Mouse (Mus musculus) kidney, adult 18-20 months (tissue): ENCODE measurements at regions not wholly inside any gene's neighbourhood (a gene's known extent, or its start where the extent isn't known, plus 50 kb on each side); places are given as distances from the start of the nearest gene placed in this dataset.

Experiments
- DNase-seq: peaks from one replicate; pipeline ENCODE4 v3.0.0; 2021

DNA sequence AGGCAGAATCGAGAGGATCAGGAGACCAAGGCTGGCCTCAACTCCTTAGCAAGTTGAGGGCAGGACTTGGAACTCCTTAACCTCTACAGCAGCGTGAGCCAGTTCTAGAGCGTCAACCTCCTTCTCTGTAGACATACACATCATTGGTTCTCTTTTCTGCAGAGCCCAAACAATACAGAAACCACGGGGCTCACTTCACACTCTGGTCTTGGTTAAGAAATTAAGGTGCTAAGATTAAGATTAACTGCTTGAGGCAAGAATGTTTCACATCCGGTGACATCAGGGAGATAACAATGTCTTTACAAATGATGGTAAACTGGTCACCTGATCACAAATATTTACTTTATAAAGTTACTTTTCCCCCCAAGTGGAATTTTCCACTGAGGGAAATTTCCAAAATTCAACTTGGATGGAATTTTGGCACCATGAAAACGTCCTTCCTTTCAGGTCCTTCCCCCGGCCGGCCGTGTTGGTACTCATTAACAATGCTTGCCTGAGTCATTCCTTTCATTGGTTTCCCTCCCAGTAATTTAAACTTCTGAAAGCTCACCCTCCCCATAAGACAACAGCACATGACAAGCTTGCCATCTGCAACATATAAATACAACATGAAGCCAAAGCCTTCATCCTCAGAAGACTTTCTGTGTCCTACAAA lies 77.3 kb upstream of the Kdm7a start:
- peak; percentile 33 for DNase-seq

DNA sequence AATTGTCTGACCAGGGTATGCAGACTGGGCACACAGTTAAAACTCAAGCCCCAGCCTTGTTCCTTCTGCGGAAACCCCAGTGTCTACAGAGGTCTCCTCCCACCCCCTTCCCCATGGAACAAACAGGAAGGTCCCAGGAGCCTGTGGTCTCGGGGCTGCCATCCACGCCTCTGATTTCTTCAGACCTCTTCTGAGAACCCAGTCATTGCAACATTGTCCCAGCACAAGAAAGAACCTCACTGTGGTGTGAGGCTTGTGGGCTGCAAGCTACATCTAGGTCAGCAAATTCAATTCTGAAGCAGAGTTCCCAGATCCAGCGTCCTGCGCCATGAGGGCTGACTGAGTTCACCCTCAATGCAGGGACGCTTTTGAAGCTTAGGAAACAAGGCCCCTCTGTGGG lies 71.7 kb upstream of the Kdm7a start:
- no peak for DNase-seq

DNA sequence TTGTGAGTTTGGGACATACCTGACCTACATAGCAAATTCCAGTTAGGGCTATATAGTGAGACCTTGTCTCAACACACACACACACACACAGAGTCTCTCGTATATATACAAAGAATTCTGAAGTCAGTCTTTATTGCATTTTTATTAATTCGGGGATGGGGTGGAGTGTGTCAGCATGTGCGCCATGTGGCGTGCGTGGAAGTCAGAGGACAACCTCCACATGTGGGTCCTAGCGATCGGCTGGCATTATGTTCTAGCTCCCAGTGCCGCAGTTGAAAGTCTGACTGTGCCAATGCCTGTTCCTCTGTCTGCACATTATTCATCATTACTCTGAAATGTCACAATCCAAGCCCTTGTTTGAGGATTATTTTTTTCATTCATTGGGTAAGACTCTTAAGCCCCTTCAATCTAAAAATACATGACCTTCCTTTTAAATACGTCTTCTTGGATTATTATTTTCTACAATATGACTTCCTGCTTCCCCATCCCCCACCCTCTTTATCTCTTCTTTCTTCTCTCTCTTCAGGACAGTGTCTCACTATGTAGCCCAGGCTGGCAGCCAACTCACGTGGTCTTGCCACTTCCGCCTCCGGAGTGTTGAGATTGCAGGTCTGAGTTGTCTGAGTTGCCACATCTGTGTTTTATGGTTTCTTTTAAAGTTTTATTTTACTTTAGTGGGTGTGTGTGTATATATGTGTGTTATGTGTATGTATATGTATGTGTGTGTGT lies 68.3 kb upstream of the Kdm7a start:
- DNase-seq = no peak

DNA sequence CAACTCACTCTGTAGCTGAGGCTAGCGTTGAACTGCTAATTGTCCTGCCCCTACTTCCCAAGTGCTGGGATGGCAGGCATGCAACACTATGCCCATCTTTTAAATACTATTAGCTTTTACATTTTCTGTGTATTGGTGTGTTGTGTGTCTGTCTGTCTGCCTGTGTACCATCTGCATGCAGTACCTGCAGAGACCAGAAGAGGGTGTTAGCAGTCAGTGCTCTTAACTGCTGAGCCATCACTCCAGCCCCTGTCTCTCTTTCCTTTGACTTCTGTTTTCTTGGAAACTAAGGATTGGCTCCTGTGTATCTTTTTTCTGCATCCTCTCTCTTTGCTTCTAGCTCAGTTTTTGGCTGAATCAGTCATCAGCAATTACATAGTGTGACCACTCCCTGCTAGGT lies 66.8 kb upstream of the Kdm7a start:
- DNase-seq = no peak

DNA sequence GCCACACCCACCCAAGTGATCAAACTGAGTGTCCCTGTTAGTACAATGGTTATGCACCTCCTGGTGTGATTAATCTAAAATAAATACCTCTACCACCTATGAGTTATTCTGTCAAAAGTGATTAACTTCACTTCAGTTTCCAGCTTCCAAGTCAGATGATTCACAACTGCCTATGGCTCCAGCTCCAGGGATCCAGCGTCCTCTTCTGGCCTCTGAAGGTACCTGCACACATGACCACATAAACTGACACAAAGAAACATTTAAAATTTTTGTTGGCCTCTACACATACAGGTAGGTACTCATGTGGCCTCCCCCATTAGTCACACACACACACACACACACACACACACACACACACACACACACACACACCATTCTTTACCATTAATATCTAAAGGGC lies 63.9 kb upstream of the Kdm7a start:
- DNase-seq = no peak

DNA sequence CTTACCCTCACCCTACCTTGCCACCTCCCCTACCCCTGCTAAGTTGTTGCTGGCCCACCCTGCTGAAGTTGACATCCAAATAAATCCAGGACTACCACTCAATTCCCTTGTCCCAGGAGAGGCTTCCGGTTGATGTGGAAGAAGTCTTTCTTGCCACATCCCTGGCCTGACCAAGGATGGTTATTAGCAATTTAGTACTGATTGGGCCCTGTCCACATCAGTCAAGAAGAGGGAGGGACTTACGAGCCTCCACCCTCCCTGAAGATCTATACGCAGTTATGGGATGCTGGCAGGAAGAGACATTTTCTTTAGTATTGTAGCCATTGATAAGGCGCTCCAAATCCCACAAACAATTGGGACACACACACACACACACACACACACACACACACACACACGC lies 63.1 kb upstream of the Kdm7a start:
- no peak for DNase-seq

DNA sequence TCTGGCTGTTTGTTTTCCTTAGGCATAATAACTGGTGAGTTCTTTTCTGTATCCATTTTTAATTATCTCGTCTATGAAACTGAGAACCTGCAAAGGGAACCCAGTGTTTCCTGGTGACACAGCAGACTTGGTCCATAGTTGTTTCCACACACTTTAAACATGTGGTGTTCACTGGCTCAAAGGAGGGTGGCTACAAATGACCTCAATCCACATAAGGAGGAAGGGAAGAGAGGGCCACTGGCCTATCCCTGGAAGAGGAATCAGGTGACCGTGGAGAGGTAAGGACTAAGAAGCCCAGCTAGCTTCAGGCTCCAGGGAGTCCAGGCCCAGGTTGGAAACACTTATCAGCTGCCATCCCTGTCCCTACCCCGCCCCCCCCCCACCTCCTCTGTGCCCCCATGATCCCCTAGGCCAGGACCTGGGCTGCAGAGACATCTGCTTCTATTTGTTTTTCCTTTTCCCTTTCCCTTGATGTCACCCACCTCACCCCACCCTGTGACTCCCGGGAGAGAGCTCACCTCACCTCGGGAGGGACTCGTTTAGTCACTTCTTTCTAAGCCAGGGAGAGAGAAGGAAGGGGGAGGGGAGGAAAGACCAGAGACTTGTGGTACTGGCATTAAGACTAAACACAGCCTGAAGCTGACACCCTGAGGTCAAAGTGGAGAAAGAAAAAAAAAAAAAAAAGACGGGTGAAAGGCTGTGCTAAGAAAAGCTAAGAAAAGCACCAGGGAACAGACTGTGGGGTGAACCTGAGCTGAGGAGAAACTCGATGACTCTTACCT lies 62.2 kb upstream of the Kdm7a start:
- no peak for DNase-seq

DNA sequence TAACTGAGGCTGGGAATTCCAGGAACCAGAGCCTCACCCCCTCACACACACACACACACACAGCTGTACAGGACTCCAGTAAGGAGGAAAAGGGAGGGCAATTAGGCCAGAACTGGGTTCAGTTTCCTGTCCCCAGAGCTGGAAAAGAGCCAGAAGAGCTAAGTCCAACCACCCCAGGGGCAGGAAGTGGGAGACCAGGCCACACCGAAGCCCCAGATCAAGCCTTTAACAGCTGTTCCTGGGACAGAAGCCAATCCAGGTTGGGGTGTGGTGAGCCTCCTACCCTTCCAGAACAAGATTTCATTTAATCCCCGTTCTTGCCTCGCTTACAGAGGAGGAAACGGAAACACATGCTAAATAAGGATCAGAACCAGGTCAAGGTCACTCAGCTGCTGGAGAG lies 58.1 kb upstream of the Kdm7a start:
- peak; percentile 64 for DNase-seq

DNA sequence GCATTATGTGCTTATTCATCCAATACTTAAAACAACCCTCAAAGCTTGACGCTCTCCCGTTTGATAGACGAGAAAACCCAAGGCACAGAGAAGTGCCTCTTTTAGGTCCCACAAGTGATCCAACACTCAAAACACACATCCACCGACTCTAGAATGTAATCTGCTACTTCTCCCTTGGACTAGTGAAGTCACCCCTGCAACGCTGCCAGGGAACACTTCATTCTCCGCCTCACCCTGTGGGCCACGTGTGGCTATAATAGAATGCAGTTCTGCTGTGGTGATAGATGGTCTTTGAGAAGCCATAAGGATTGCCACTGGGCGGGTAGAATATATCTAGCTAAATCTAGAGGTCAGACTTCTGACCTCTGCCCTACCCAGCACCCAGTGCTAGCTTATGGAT lies 57.0 kb upstream of the Kdm7a start:
- no peak for DNase-seq

DNA sequence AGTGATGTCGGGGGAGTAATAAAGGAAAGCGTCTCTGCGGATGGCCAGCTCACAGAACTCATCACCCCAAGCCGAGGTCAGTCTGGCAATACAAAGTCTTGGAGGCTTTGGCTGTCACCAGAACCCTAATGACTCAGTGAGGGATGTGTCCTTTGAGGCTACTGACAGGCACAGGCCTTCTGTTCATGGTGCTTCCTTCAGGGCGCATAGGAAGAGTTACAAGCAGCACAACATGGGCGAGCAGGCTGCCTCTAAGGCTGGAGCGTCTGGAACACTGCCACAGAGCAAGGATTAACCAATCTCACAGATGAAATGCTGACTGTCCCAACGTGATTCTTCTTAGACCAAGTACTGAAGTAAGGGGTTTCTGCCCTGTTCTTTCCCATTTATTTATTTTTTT lies 55.4 kb upstream of the Kdm7a start:
- DNase-seq = no peak

DNA sequence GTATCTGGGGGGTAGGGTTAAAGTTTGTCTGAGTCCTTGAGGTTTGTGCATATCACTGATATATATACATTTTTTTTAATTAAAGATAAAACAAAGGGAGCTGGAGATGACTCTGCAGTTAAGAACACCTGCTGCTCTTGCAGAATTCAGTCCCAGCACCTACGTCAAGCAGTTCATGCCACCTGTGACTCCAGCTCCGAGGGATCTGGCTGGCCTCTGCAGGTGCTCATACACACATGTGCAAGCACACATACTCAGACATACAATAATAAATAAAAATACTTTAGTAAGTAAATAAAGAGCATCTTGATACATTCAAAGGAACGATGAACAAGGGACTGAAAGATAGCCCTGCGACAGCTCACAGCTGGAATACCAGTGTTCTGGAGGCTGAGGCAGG lies 53.9 kb upstream of the Kdm7a start:
- no peak for DNase-seq

DNA sequence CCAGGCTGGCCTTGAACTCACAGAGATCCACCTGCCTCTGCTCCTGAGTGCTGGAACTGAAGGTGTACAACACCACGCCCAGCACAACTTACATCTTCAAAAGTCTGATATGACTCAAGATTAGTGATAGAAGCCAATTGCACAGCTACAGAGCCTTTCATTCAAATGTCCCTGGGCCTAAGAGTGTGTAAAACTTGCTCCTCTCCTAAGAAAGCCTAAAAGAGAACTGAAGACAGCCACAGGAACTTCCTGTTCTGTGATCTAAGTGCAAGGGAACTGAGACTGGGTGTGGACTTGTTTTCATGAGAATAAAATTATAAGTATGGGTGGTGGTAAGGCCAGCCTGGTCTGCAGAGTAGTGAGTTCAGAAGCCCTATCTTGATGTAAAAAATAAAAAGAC lies 52.5 kb upstream of the Kdm7a start:
- no peak for DNase-seq

DNA sequence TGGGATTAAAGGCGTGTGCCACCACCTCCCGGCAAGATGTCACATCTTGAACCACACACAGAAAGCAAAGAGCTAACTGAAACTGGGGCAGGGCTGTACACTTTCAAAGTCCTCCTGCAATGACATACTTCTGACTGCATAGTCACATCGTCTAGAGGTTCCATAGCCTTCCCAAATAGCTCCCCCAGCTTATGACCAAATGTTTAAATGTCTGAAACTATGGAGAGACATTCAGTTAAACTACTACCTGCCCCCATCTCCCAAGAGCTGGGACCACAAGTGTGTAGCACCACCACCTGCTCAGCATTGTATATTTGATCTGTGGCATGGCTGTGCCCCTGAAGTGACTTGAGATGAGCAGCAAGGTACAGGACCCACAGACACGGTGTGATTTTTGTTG lies 52.1 kb upstream of the Kdm7a start:
- DNase-seq = no peak

DNA sequence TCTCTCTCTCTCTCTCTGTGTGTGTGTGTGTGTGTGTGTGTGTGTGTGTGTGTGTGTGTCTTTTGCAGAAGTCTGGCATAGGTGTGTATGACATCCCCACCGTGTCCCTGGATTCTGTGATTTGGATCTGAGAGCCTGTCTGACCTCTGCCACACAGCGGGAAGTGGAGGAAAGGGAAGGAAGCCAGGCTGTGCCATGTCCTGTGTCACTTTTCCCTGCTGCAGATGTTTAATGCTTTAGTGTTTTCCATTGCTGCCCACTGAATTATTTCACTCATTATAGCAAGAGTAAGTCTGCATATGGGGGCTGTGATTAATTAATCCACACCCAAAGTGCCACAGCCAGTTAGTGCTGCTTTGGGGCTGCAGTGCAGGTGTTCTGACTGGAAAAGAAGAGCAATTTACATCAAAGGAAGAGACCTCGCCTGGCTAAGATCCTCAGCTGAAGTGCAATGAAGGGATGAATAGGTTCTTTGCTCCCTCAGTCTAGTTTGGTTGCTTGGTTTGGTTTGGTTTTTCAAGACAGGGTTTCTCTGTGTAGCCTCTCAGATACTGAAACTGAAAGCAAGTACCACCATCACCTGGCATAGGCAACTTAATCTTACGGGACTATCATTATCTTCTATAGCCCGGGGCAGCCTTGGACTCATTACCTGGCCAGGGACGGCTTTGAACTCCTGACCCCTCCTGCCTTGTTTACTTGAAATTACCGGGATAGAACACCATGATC lies 51.2 kb upstream of the Kdm7a start:
- no peak for DNase-seq

DNA sequence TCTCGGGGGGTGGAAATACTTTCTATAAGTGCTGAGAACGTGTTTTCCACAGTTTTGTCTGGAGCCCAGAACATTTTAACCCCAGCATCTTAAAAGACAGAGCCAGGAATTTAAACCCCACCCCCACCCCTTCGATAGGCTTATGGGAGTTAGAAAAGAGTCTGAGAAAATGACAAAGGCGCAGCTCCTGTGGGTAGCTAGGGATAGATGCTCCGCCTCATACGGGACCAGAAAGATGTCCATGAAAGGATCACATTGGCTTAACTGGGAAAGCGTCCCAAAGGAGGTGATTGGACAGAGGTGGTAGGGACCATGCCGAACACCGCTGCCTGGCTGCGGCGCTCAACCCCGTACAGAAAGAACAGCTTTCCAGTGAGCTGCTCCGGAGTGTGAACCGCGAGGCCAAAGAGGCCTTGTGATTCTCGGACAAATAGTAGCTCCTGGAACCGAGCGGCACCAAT lies 50.6 kb upstream of the Kdm7a start:
- DNase-seq = peak; percentile 38

DNA sequence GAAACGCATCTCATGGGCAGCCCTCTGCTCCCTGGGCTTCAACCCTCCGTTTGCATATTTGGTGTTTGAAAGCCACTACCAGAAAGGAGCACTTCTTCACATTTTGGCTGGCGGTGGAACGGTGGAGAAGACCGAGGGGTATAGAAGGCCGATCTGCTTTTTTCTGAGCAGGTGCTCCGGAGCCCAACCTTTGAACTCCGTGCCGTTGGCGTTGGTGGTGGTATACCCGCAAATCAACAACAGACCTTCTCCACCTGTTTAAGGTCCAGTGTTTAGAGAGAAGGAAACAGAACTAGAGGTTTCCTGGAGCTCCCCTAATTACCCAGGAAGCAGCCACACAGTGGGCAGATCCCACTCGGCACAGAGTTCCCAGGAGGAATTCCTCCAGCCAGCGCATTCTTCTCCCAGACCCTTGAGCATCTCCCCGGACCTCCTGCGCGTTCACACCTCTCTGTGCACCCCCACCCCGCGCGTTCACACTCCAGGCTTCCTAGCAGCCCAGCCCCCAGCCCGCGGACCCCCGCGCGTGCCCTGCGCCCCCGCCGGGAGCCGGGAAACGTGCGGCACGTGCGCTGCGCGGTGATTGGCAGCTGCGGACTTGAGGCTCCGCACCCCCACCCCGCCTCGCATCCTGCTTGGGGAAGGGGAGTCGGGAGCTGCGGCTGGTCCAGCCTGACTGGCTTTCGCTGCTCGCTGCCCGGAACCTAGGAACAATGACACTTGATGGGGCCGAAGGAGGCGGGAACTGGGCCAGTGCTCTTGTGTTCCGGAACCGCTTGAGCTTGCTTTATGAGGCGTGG lies 49.9 kb upstream of the Kdm7a start:
- peak; percentile 60 for DNase-seq
